Mouse (Mus musculus): ENCODE data around the gene Erich3. TPM values are rescaled to one million over a fixed set of nuclear protein-coding genes. Genes with fewer than 3 reads are reported as not detected.

The Erich3 gene
- polyA plus RNA-seq, 1 experiment from 2014 or later: 0.08 TPM

GRCm38 (mm10) chr3:154816801-154817625 lies 153.4 kb downstream of the Erich3 start:
- H3K4me2 ChIP-seq (ENCODE audit: low read depth, severe bottlenecking): no peak overlapping the region
- no peaks in the 10 kb centered on the region for H3K36me3 ChIP-seq (ENCODE audit: control insufficient read depth, insufficient read depth, low read length)
- no peak for DNase-seq (ENCODE audit: low spot score)
- 47% methylated on average over 19 of the region's 19 CpGs for WGBS
- H3K27ac ChIP-seq (replicated peaks; ENCODE audit: low read depth, low read length): no peak overlapping the region
- H3K4me1 ChIP-seq (ENCODE audit: control insufficient read depth, insufficient read depth, low read length): peaks cover 7% of the 10 kb centered on the region; the same call in 1 of the 2 replicates
- no peak overlapping the region for H3K9ac ChIP-seq (ENCODE audit: low read length)
- ATAC-seq (ENCODE audit: insufficient number of reproducible peaks, low FRiP score, low TSS enrichment, low read depth): peak; percentile 49; the same call in 1 of the 2 replicates
- no peaks in the 10 kb centered on the region for H3K9me3 ChIP-seq (ENCODE audit: control insufficient read depth, low read length)
- no peaks in the 10 kb centered on the region for H3K27me3 ChIP-seq (ENCODE audit: control insufficient read depth, insufficient read depth, low read length)
- H3K4me3 ChIP-seq (ENCODE audit: low read depth, low read length): no peak overlapping the region

Other genes with a start within 250 kb of the Erich3 start
- gene Cryz, start 67.1 kb upstream of the Erich3 start, polyA plus RNA-seq (2014; fragmentation: Nextera tagmentation; extraction: Ambion mirVana): 29.0 and 29.2 TPM in 2 replicates
- gene Tyw3, start 66.8 kb upstream of the Erich3 start, polyA plus RNA-seq (2014; fragmentation: Nextera tagmentation; extraction: Ambion mirVana): 20.0 and 22.4 TPM in 2 replicates

Data from limb, embryonic 11.5 days (tissue).